ENCODE assay signal across 23 mouse cellular contexts in the genomic region with DNA sequence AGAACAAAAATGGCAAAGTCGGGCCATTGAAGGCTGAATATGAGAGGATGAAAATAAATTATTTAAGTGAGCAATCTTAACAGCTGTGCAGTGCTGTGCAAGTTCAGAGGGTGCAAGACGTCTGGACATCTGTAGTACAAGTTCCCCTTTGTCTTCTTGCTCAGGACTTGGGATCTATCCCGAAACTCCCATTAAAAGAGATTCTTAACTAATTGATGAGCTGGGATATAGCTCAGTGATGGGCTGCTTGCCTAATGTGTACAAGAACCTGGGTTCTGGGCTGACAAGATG.
A peak's percentile ranks its signal among the peaks of the same experiment; 100 is the strongest.
DNase-seq lines count a peak whose midpoint lies in the region; ATAC-seq and TF ChIP-seq lines count a peak whose summit lies in the region.
"Had no signal": no experiment of that assay in that cellular context is flagged by ENCODE, and none has a peak within 500 bp of the region (broad histone marks: within the 10 kb centered on the region; RNA-seq: fewer than 3 reads in every experiment).

No protein-coding gene starts in this region.

- peak; percentile 54 for DNase-seq in heart, adult 11 months
- no peak for DNase-seq in heart, adult 18-20 months
- DNase-seq in hindbrain, postnatal 0 days (ENCODE audit: low spot score): no peak
- DNase-seq: adrenal gland, adult 2 months; adrenal gland, postnatal 10 days; adrenal gland, postnatal 25 days; B cell, adult 2 months; cerebellum, adult 11 months; cerebellum, adult 18-20 months; cerebellum, adult 8-10 months; cerebellum, adult 9-11 months; cerebellum, postnatal 14 days; cerebellum, postnatal 36 days; embryo, embryonic 11 days; forebrain, postnatal 0 days had no signal

- H3K79me2 ChIP-seq in C2C12 (ENCODE audit: control insufficient read depth, insufficient read depth) (peaks cover 54% of the 10 kb centered on the region), myocyte (ENCODE audit: control insufficient read depth, insufficient read depth) (peaks cover 9% of the 10 kb centered on the region)

- no peak overlapping the region for H3K27ac ChIP-seq in hindbrain, postnatal 0 days
- H3K27ac ChIP-seq: embryonic facial prominence, embryonic 13.5 days; embryonic facial prominence, embryonic 15.5 days; forebrain, embryonic 10.5 days; forebrain, embryonic 12.5 days; forebrain, embryonic 15.5 days had no signal

- TF ChIP-seq POLR2A in myocyte (IDR thresholded peaks at IDR 0.05; ENCODE audit: insufficient read length, low read depth): no peak

- H3ac ChIP-seq in C2C12 (ENCODE audit: control insufficient read depth, insufficient read length, low read depth) (no peak overlapping the region), myocyte (ENCODE audit: control insufficient read depth, insufficient read length) (no peak overlapping the region)

- no peaks in the 10 kb centered on the region for H3K4me1 ChIP-seq in hindbrain, postnatal 0 days (ENCODE audit: insufficient read depth, low read length)
- H3K4me1 ChIP-seq: embryonic facial prominence, embryonic 13.5 days; embryonic facial prominence, embryonic 15.5 days; forebrain, embryonic 15.5 days had no signal

- no peak for ATAC-seq in hindbrain, postnatal 0 days
- ATAC-seq: forebrain, embryonic 15.5 days; forebrain, postnatal 0 days had no signal

- H3K4me2 ChIP-seq in myocyte (ENCODE audit: low read depth): peak overlapping the region; percentile 39
- no peak overlapping the region for H3K4me2 ChIP-seq in hindbrain, postnatal 0 days (ENCODE audit: low read depth, low read length)
- H3K4me2 ChIP-seq: embryonic facial prominence, embryonic 13.5 days; embryonic facial prominence, embryonic 15.5 days; forebrain, embryonic 12.5 days; forebrain, embryonic 15.5 days had no signal

- peaks cover 7% of the 10 kb centered on the region for H3K79me3 ChIP-seq in C2C12 (ENCODE audit: low read depth)

- peaks cover 18% of the 10 kb centered on the region for H3K36me3 ChIP-seq in C2C12 (ENCODE audit: control insufficient read depth, insufficient read depth)
- no peaks in the 10 kb centered on the region for H3K36me3 ChIP-seq in myocyte (ENCODE audit: control insufficient read depth, insufficient read depth)
- H3K36me3 ChIP-seq in hindbrain, postnatal 0 days (ENCODE audit: insufficient read depth, low read length): no peaks in the 10 kb centered on the region; the same call in 1 of the 2 replicates
- H3K36me3 ChIP-seq: embryonic facial prominence, embryonic 15.5 days; forebrain, embryonic 12.5 days; forebrain, embryonic 15.5 days had no signal

- TF ChIP-seq CTCF in C2C12 (IDR thresholded peaks at IDR 0.05; ENCODE audit: control insufficient read depth, insufficient read depth, insufficient read length): no peak
- no peak for TF ChIP-seq CTCF in hindbrain, postnatal 0 days (IDR thresholded peaks at IDR 0.05; ENCODE audit: low read depth)

- H3K27me3 ChIP-seq in C2C12 (ENCODE audit: control insufficient read depth, insufficient read depth, insufficient read length): no peaks in the 10 kb centered on the region
- no peaks in the 10 kb centered on the region for H3K27me3 ChIP-seq in myocyte (ENCODE audit: control insufficient read depth, insufficient read depth, insufficient read length)
- H3K27me3 ChIP-seq in hindbrain, postnatal 0 days (ENCODE audit: insufficient read depth, low read length): no peaks in the 10 kb centered on the region
- H3K27me3 ChIP-seq: embryonic facial prominence, embryonic 13.5 days; embryonic facial prominence, embryonic 15.5 days; forebrain, embryonic 12.5 days; forebrain, embryonic 15.5 days had no signal

- H3K9me3 ChIP-seq in hindbrain, postnatal 0 days (ENCODE audit: low read length): no peaks in the 10 kb centered on the region
- H3K9me3 ChIP-seq: embryonic facial prominence, embryonic 13.5 days; embryonic facial prominence, embryonic 15.5 days; forebrain, embryonic 10.5 days; forebrain, embryonic 12.5 days; forebrain, embryonic 15.5 days had no signal

- WGBS in hindbrain, postnatal 0 days: 89% methylated on average over 3 of the region's 3 CpGs

- H3K4me3 ChIP-seq in C2C12 (ENCODE audit: insufficient read depth, poor library complexity, severe bottlenecking) (no peak overlapping the region), myocyte (no peak overlapping the region)
- H3K4me3 ChIP-seq in hindbrain, postnatal 0 days (ENCODE audit: low read length): no peak overlapping the region
- H3K4me3 ChIP-seq: embryonic facial prominence, embryonic 13.5 days; embryonic facial prominence, embryonic 15.5 days; erythroblast, embryonic 14.5 days; forebrain, embryonic 10.5 days; forebrain, embryonic 12.5 days; forebrain, embryonic 15.5 days had no signal

- no peak overlapping the region for H3K9ac ChIP-seq in hindbrain, postnatal 0 days (replicated peaks; ENCODE audit: low read length)
- H3K9ac ChIP-seq: embryonic facial prominence, embryonic 13.5 days; embryonic facial prominence, embryonic 15.5 days; forebrain, embryonic 12.5 days; forebrain, embryonic 15.5 days; forebrain, postnatal 0 days had no signal

TF ChIP-seq in C2C12, 6 proteins besides CTCF, POLR2A, EP300 and RAD21:
- no peak for TF ChIP-seq USF1 (IDR thresholded peaks at IDR 0.05; ENCODE audit: low read depth)
- peak; percentile 33 for TF ChIP-seq MYOD1 (IDR thresholded peaks at IDR 0.05; ENCODE audit: control insufficient read depth, insufficient read length, low read depth)
- TF ChIP-seq MYOG (IDR thresholded peaks at IDR 0.05; ENCODE audit: control insufficient read depth, extremely low read depth, insufficient read length): no peak
- no peak for TF ChIP-seq CEBPB (IDR thresholded peaks at IDR 0.05; ENCODE audit: low read depth)
- TF ChIP-seq FOSL1 (IDR thresholded peaks at IDR 0.05; ENCODE audit: insufficient read depth, low read length, poor library complexity, severe bottlenecking): no peak
- no peak for TF ChIP-seq MAX (IDR thresholded peaks at IDR 0.05)

TF ChIP-seq in myocyte, 11 proteins besides CTCF, POLR2A, EP300 and RAD21:
- TF ChIP-seq MYOD1 (IDR thresholded peaks at IDR 0.05; ENCODE audit: control insufficient read depth in 1 of 3, insufficient read length in 2 of 3, low read depth in 2 of 3) (peak in 2 of 3 experiments; percentile 37 to 58), MYOG (IDR thresholded peaks at IDR 0.05; ENCODE audit: control insufficient read depth in 1 of 3, insufficient read depth in 1 of 3, insufficient read length in 2 of 3, low read depth in 2 of 3) (no peak)
